Mouse (Mus musculus) stomach, postnatal 0 days (tissue): ENCODE measurements at regions not wholly inside any gene's neighbourhood (a gene's known extent, or its start where the extent isn't known, plus 50 kb on each side); places are given as distances from the start of the nearest gene placed in this dataset.

Source experiments
- CTCF ChIP-seq: IDR thresholded peaks from 2 replicates; pipeline ENCODE4 v1.5.1; 2016; ENCODE audit warnings: antibody characterized with exemption, low read depth, mild to moderate bottlenecking, moderate library complexity
- EP300 ChIP-seq: optimal IDR thresholded peaks from 2 replicates; pipeline ENCODE3; 2016; ENCODE audit warnings: antibody characterized with exemption

- TF ChIP-seq CTCF = no peak
- TF ChIP-seq EP300 = no peak
Observed at GRCm38 (mm10) chr14:114776723-114777122, 315.3 kb upstream of the Gpc5 start.
